Mouse (Mus musculus): Measurements from ENCODE around the gene Mfap4.

- no peak for TF ChIP-seq CTCF (IDR thresholded peaks at IDR 0.05; ENCODE audit: low read depth)
- no peak for TF ChIP-seq EP300 (optimal IDR thresholded peaks at IDR 0.05)
Measured at GRCm38 (mm10) chr11:61498736-61499504, 13.7 kb downstream of the Mfap4 start.

All from stomach, postnatal 0 days (tissue).